21 mouse cellular contexts compared by ENCODE assay signal in genomic region chr1:74999173-74999572, GRCm38 (mm10). TPM values are rescaled to one million over a fixed set of nuclear protein-coding genes. Genes with fewer than 3 reads are reported as not detected.
"Had no signal": no experiment of that assay in that cellular context is flagged by ENCODE, and none has a peak within 500 bp of the region (broad histone marks: within the 10 kb centered on the region; RNA-seq: fewer than 3 reads in every experiment).

No protein-coding gene starts in this region.

- H3K4me3 ChIP-seq: liver, embryonic 15.5 days; lung, embryonic 15.5 days; megakaryocyte, embryonic 14.5 days; midbrain, embryonic 10.5 days; midbrain, embryonic 12.5 days; myocyte; neural tube, embryonic 13.5 days; neural tube, embryonic 15.5 days had no signal

- H3K9me3 ChIP-seq: liver, embryonic 15.5 days; lung, embryonic 15.5 days; megakaryocyte, embryonic 14.5 days; midbrain, embryonic 10.5 days; midbrain, embryonic 12.5 days; neural tube, embryonic 13.5 days; neural tube, embryonic 15.5 days had no signal

- H3K9ac ChIP-seq: liver, embryonic 15.5 days; liver, postnatal 0 days; lung, embryonic 15.5 days; midbrain, embryonic 12.5 days; neural tube, embryonic 13.5 days; neural tube, embryonic 15.5 days had no signal

- H3K36me3 ChIP-seq: liver, embryonic 15.5 days; lung, embryonic 15.5 days; midbrain, embryonic 10.5 days; midbrain, embryonic 12.5 days; neural tube, embryonic 13.5 days; neural tube, embryonic 15.5 days had no signal

- H3K27me3 ChIP-seq: liver, embryonic 15.5 days; lung, embryonic 15.5 days; midbrain, embryonic 12.5 days; neural tube, embryonic 13.5 days; neural tube, embryonic 15.5 days had no signal

- ATAC-seq: liver, postnatal 0 days; lung, postnatal 0 days; midbrain, embryonic 16.5 days had no signal

- DNase-seq: liver, postnatal 0 days; lung, adult 2 months; lung, postnatal 4 days; midbrain, embryonic 14.5 days; retina, postnatal 1 day; right cerebral cortex, adult 18-20 months; right cerebral cortex, postnatal 25 days; thymus, adult 18-20 months; thymus, postnatal 14 days; thymus, postnatal 36 days had no signal

- H3K27ac ChIP-seq: liver, embryonic 15.5 days; lung, embryonic 15.5 days; midbrain, embryonic 10.5 days; midbrain, embryonic 12.5 days; neural tube, embryonic 13.5 days; neural tube, embryonic 15.5 days had no signal

- H3K4me1 ChIP-seq: liver, embryonic 15.5 days; lung, embryonic 15.5 days; midbrain, embryonic 10.5 days; midbrain, embryonic 12.5 days; neural tube, embryonic 13.5 days; neural tube, embryonic 15.5 days had no signal

RNA-seq across cellular contexts. Expression of gene Ihh, which starts 47.7 kb away (rescaled TPM):
- polyA plus RNA-seq: neural tube, embryonic 11.5 days had no signal
